Mouse (Mus musculus): ENCODE measurements around the gene Polr3gl. TPM values are rescaled to one million over a fixed set of nuclear protein-coding genes. Genes with fewer than 3 reads are reported as not detected.
"Not testable (repeated sequence)": the region's sequence is repeated elsewhere in the genome, so short reads cannot be mapped to it uniquely, and the experiment has no call there.

Gene Polr3gl
- polyA plus RNA-seq, 1 experiment from 2014 or later, result 33.6 TPM

DNA sequence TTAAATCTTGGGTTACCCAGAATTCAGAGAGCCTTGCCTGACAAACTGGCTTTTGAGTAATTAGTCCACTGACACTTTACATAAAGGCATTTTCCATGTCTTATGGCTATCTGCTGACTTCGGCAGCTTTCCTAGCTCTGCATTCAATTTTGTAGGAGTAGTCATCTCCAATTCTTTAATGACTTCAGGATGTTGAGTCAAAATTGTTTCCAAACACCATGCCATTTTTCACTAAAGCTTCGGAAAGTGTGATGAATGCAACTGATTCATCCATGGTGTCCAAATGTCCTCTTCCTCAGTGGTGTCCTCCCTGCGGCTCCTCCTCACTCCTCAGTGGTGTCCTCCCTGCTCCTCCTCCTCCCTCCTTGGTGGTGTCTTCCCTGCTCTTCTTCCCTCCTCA lies 24.0 kb upstream of the Polr3gl start:
- ATAC-seq, result no peak
- CTCF ChIA-PET, result interaction anchor here (0.8 to 5.3 kb wide), 5 partner anchors 11 to 43 kb away, joined by 3 to 27 read pairs (median 5); partner anchors contain the start of genes Polr3gl and Rbm8a
- TF ChIP-seq CTCF (IDR thresholded peaks at IDR 0.05), result no peak
- in situ Hi-C loops (cut with MboI; ENCODE audit: low pct_unique_long_range_greater_than_20kb), result no loop called here
- H3K27me3 ChIP-seq, result no peaks in the 10 kb centered on the region
- POLR2A ChIA-PET, result interaction anchor here (0.5 to 2.0 kb wide), 4 partner anchors 11 to 28 kb away, joined by 4 to 7 read pairs (median 4); partner anchors contain the start of genes Polr3gl and Rbm8a
- DNase-seq (ENCODE audit: low read depth, low spot score), result no peak

DNA sequence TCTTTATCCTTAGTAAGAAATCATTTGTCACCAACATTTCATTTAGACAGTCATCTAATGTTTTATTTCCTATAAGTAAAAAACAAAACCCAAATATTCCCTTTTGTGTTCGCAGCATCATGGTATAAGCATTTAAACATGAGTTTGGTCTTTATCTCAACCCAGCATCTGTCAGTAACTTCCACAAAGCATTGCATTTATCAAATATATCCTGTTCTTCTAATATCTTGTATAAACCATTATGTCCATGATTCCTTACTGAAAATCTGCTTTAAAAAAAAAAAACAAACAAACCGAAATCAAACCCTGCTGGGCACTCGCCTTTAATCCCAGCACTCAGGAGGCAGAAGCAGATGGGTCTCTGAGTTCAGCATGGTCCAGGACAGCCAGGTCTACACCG lies 12.6 kb upstream of the Polr3gl start:
- ChIA-PET POLR2A (interaction anchor here (1.7 kb wide), 1 partner anchor 10 kb away, joined by 5 read pairs; no protein-coding TSS in a partner anchor), CTCF (interaction anchor here (1.0 to 1.3 kb wide), 2 partner anchors 10 to 12 kb away, joined by 3 to 7 read pairs; no protein-coding TSS in a partner anchor)
- DNase-seq (ENCODE audit: low read depth, low spot score) (no peak), ATAC-seq (no peak)
- H3K27me3 ChIP-seq, result no peaks in the 10 kb centered on the region
- in situ Hi-C loops (cut with MboI; ENCODE audit: low pct_unique_long_range_greater_than_20kb), result no loop called here
- no peak for TF ChIP-seq CTCF (IDR thresholded peaks at IDR 0.05)

GRCm38 (mm10) chr3:96606007-96606406 lies 12.0 kb upstream of the Polr3gl start:
- CTCF ChIA-PET, result interaction anchor here (1.3 kb wide), 1 partner anchor 58 kb away, joined by 3 read pairs; no protein-coding TSS in a partner anchor
- DNase-seq (ENCODE audit: low read depth, low spot score); ATAC-seq; in situ Hi-C loops (cut with MboI; ENCODE audit: low pct_unique_long_range_greater_than_20kb); H3K27me3 ChIP-seq; POLR2A ChIA-PET: not testable (repeated sequence)

DNA sequence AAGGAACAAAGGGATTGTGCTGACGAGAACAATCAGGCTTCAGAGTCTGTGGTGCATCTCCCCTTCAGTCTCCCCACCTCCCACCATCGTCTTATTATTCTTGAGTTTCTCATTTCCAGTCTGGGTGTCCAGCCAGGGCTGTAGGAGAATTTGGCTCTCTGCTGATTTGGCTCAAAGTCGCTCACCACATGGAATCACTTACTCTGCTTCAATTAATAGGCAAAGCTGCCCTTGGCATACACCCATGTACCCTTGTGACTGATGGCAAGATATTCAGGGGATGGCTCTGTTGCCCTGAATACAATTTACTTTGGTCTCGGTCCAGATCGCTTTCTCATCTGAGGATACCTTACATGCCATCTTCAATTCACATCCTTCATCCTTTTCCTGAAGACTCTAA lies 9.3 kb upstream of the Polr3gl start:
- no peak for TF ChIP-seq CTCF (IDR thresholded peaks at IDR 0.05)
- ATAC-seq (no peak), DNase-seq (ENCODE audit: low read depth, low spot score) (no peak)
- ChIA-PET CTCF (interaction anchor here (0.9 to 3.5 kb wide), 10 partner anchors 8 to 100 kb away, joined by 3 to 27 read pairs (median 3); partner anchors contain the start of genes Polr3gl and Rbm8a), POLR2A (interaction anchor here (0.6 to 1.7 kb wide), 7 partner anchors 14 to 48 kb away, joined by 3 to 5 read pairs (median 3); partner anchors contain the start of gene Txnip)
- in situ Hi-C loops (cut with MboI; ENCODE audit: low pct_unique_long_range_greater_than_20kb), result no loop called here
- H3K27me3 ChIP-seq, result no peaks in the 10 kb centered on the region

DNA sequence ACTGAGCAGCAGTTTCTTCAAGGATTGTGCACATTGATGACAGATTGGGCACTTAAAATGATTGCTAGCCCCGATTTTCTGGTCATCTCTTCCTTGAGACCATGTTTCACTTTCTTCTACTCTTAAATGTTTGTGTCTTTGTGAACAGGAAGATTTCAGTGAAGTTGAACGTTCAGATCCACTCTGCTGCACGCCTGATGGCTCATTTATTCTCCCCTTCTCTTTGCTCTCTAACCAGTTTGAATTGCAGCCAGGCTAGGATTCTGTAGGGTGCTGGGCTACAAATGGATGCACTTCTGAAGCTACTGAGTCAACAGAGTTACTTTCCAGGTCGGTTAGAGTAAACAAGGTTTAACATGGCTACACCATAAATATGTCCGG lies 8.7 kb upstream of the Polr3gl start:
- in situ Hi-C loops (cut with MboI; ENCODE audit: low pct_unique_long_range_greater_than_20kb), result no loop called here
- no peaks in the 10 kb centered on the region for H3K27me3 ChIP-seq
- DNase-seq (ENCODE audit: low read depth, low spot score) (no peak), ATAC-seq (no peak)
- TF ChIP-seq CTCF (IDR thresholded peaks at IDR 0.05), result no peak
- POLR2A ChIA-PET, result interaction anchor here (1.7 kb wide), 1 partner anchor 45 kb away, joined by 5 read pairs; the partner anchor contains the start of gene Txnip
- CTCF ChIA-PET, result interaction anchor here (0.9 to 3.5 kb wide), 5 partner anchors 7 to 61 kb away, joined by 3 to 12 read pairs (median 3); partner anchors contain the start of gene Polr3gl

DNA sequence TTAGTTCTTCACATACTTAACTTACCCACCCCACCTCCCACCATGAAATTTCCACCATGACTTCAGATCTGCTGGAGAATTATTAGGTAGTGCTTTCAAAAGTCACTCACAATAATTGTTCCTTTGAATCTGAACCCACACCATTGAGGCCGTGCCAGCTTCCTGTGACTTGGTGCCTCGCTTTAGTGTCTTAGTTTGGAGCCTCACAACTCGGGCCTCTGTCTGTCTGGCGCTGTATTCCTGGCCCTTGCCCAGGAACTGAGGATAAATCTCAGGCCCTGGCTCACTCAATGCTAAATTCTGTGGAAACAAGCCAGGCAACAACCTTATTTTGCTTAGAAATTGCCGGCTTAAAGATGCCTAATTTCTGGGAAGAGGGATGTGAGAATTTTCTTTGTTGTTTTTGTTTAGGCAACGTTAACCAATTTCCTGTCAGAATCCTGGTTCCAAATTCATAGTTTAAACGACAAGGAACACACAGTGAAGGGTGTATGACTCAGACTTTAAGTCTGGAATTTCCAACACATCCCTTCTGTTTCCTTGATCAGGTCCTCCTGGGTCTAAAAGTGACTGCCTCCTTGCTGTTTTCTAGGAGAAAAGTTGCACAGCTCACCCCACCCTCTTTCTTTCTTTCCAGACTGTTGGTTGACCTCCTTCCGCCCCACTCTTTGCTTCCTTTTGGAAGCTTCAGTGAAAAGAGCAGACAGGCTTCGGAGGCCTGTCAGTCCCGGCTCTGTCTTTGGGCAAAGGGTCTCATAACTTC lies 8.1 kb upstream of the Polr3gl start:
- H3K27me3 ChIP-seq, result no peaks in the 10 kb centered on the region
- no peak for TF ChIP-seq CTCF (IDR thresholded peaks at IDR 0.05)
- in situ Hi-C loops (cut with MboI; ENCODE audit: low pct_unique_long_range_greater_than_20kb), result no loop called here
- ATAC-seq (no peak), DNase-seq (ENCODE audit: low read depth, low spot score) (no peak)
- ChIA-PET POLR2A (interaction anchor here (0.6 to 2.5 kb wide), 4 partner anchors 41 to 45 kb away, joined by 4 to 9 read pairs (median 6); partner anchors contain the start of gene Txnip), CTCF (interaction anchor here (1.1 to 3.5 kb wide), 4 partner anchors 15 to 61 kb away, joined by 3 to 12 read pairs (median 6); partner anchors contain the start of gene Gm16253)

DNA sequence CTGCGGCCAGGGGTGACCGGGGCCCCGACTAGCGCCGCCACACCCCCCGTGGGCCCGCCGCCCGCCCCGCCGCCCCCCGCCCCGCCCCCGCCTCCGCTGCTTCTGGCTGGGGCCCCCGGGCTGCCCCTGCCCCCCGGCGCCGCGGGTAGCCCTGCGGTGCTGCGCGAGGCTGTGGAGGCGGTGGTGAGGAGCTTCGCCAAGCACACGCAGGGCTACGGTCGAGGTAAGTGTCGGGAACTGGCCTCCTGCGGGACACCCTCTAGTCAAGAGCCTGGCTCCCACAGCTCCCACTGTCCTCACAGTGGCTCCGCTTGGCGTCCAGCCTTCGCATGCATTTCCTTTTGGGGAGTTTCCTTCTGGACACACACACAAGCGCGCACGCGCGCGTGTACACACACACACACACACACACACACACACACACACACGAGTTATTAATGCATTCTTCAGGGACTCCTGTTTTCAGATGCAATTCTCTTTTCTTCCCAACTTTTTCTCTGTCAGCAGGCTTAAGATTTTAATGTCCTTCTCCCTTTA lies 7.3 kb upstream of the Polr3gl start:
- no peak for DNase-seq (ENCODE audit: low read depth, low spot score)
- peak; percentile 26 for ATAC-seq
- in situ Hi-C loops (cut with MboI; ENCODE audit: low pct_unique_long_range_greater_than_20kb), result no loop called here
- CTCF ChIA-PET, result interaction anchor here (1.0 to 3.5 kb wide), 5 partner anchors 14 to 28 kb away, joined by 3 to 12 read pairs (median 5); partner anchors contain the start of genes Gm16253 and Rbm8a
- no peak for TF ChIP-seq CTCF (IDR thresholded peaks at IDR 0.05)
- POLR2A ChIA-PET, result interaction anchor here (0.6 to 2.5 kb wide), 7 partner anchors 14 to 77 kb away, joined by 3 to 9 read pairs (median 4); partner anchors contain the start of genes Rbm8a and Txnip
- no peaks in the 10 kb centered on the region for H3K27me3 ChIP-seq

DNA sequence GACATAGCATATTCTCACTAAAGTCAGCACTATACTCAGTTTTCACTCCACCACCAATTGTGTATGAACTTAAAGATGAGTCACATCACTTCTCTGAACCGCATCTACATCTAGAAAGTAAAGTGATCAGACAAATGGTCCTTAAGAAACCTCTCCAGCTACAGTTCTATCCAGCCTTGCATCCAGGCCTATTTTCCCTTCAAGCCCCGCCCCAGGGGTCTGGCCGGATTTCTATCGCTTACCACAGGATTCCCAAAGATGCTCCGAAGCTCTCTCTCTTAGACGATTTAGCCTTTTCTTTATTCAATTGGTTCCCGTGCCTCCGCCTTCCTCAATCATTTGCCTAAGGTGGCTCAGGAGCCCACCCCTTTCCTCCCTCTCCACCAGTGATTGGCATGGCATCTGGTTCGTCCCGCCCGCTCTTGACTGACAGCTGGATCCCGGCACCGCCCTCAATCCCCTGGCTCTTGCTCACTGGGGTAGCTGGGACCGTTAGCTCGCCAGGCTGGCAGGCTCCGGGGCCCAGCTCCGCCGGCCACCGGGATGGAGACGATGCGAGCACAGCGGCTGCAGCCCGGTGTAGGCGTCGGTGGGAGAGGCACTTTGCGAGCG lies 6.8 kb upstream of the Polr3gl start, which contains the start of gene Lix1l:
TSS of gene Lix1l (plus strand) at position 511 of the 612 bp plus-strand sequence.
- DNase-seq (ENCODE audit: low read depth, low spot score) (peak; percentile 98), ATAC-seq (peak; percentile 97)
- POLR2A ChIA-PET, result interaction anchor here (0.6 to 2.5 kb wide), 6 partner anchors 13 to 76 kb away, joined by 3 to 9 read pairs (median 4); partner anchors contain the start of genes Rbm8a and Txnip
- in situ Hi-C loops (cut with MboI; ENCODE audit: low pct_unique_long_range_greater_than_20kb), result no loop called here
- CTCF ChIA-PET, result interaction anchor here (1.0 to 3.5 kb wide), 8 partner anchors 9 to 39 kb away, joined by 3 to 12 read pairs (median 4); partner anchors contain the start of genes Gm16253 and Rbm8a
- no peaks in the 10 kb centered on the region for H3K27me3 ChIP-seq
- TF ChIP-seq CTCF (IDR thresholded peaks at IDR 0.05), result no peak

DNA sequence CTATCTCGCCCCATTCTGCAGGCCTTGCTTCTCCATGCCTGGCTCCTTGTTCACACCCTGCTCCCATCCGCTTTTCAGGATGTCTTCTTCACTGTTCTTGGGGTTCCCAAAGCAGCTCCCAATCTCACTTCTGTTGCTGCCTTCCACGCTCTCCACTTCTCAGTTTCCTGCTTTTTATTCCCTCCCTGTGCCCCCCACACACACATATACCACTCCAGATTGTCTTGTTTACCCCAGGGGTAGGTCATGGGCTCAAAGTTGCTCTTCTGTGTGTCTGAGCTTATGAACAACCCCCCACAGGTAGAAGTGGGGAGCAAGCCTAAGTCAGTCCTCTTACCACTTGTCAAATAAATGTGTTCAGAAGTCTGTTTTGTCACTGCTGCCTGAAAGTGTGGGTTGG lies 5.4 kb upstream of the Polr3gl start:
- in situ Hi-C loops (cut with MboI; ENCODE audit: low pct_unique_long_range_greater_than_20kb), result no loop called here
- ChIA-PET POLR2A (interaction anchor here (0.6 to 2.5 kb wide), 3 partner anchors 38 to 125 kb away, joined by 5 to 9 read pairs (median 7); partner anchors contain the start of gene Txnip), CTCF (interaction anchor here (1.0 to 1.7 kb wide), 3 partner anchors 19 to 40 kb away, joined by 3 to 6 read pairs (median 4); partner anchors contain the start of gene Gm16253)
- DNase-seq (ENCODE audit: low read depth, low spot score) (no peak), ATAC-seq (no peak)
- no peaks in the 10 kb centered on the region for H3K27me3 ChIP-seq
- no peak for TF ChIP-seq CTCF (IDR thresholded peaks at IDR 0.05)

GRCm38 (mm10) chr3:96599069-96599393 lies 5.0 kb upstream of the Polr3gl start:
- DNase-seq (ENCODE audit: low read depth, low spot score), result no peak
- no peak for TF ChIP-seq CTCF (IDR thresholded peaks at IDR 0.05)
- ChIA-PET CTCF (interaction anchor here (1.0 to 1.7 kb wide), 2 partner anchors 19 to 22 kb away, joined by 3 to 6 read pairs; partner anchors contain the start of gene Gm16253), POLR2A (interaction anchor here (0.6 kb wide), 1 partner anchor 126 kb away, joined by 5 read pairs; no protein-coding TSS in a partner anchor)
- in situ Hi-C loops (cut with MboI; ENCODE audit: low pct_unique_long_range_greater_than_20kb), result no loop called here
- ATAC-seq, result no peak
- H3K27me3 ChIP-seq, result no peaks in the 10 kb centered on the region
